Mouse (Mus musculus) kidney, adult 2 months (tissue): Measurements from ENCODE around the gene Vasp.

Experiments
- CTCF ChIP-seq: fragments of 200-500 bp; conservative IDR thresholded peaks from 2 replicates; pipeline ENCODE4 v1.5.1; 2011; ENCODE audit warnings: low read depth, mild to moderate bottlenecking, control low read depth, low read length, moderate library complexity, mixed read lengths; ENCODE audit not compliant: insufficient read depth, insufficient read length
- POLR2A ChIP-seq: fragments of 200-500 bp; IDR thresholded peaks from one replicate; pipeline ENCODE4 v1.6.1; 2011; ENCODE audit warnings: low read depth, low read length, control low read depth

DNA sequence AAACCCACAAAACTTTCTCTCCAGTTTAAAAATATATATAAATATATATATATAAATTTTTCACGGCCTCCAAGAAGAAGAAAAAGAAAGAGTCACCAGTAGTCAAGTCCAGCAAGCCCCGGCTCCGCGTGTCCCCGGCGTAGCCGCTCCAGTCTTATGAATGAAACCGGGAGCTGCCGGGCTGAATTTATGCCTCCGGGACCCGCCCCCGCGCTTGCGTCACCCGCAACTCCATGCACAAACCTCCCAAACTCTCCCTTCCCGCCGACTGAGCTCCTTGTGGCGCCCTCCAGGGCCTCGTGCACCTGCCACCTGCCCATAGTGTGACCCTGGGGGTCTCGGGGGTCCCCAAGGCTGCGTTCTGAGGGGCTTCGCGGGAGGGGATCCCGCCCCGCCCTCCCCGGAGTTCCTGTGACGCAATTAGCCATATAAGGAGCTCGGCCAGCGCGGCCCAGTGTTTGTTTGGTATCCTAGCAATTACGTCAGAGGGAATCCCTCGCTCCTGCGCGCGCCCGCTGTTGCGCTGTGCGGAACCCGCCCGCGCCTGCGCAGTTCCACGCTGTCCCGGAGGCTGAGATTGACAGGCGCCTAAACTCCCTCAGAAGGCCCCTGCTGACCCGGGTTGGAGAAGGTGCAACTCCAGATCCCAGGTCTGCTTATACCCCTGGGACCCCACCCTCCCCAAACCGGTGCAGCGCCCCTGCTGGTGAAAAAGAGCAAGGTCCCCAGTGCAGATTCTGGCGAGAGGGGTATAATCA lies 38.4 kb upstream of the Vasp start, which contains the start of gene Fosb:
- peak; percentile 27; the same call in 1 of the 2 replicates for TF ChIP-seq CTCF
- no peak for TF ChIP-seq POLR2A
